Mouse (Mus musculus) ovary, adult 18-20 months (tissue): ENCODE measurements at regions not wholly inside any gene's neighbourhood (a gene's known extent, or its start where the extent isn't known, plus 50 kb on each side); places are given as distances from the start of the nearest gene placed in this dataset.
"Not testable (repeated sequence)": the region's sequence is repeated elsewhere in the genome, so short reads cannot be mapped to it uniquely, and the experiment has no call there.

Source experiments
- DNase-seq: peaks from one replicate; pipeline ENCODE4 v3.0.0; 2022; ENCODE audit warnings: low spot score, mixed read lengths

DNA sequence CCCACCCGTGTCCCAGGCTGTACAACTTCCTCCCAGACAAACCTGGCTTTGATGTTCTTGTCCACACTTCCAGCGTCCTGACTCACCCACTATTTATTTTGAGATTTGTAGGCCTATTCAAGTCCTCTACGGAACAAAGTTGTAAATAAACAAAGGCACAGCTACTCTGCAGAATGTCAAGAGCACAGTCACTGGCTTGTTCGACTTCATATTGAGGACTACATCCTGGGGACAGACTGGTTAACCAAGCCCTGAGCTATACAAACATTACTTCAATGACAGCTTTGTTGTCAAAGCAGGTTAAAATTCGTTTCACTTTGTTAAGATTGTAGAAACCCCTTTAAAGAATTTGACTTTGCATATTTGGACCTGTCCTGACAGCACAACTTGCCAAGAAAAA, 190.3 kb upstream of the Ctso start:
- DNase-seq, result no peak

DNA sequence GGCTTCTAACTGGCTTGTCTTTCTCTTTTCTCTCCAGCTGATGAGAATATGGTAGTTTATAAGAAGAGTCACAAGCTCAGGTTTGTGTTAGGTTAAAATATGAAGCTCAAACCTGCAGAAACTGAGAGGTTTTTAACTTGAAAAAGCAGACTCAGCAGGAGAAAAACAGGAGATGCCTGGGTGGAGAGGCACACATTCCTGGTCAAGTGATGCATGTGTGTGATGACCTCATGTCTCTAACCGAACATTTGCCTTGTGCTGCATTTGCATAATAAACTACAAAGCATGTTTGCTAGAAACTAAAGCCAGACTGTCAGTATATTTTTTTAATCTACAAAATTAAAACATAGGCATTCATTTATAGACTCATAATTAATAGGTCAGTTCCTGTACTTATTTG, 182.2 kb upstream of the Ctso start:
- no peak for DNase-seq

DNA sequence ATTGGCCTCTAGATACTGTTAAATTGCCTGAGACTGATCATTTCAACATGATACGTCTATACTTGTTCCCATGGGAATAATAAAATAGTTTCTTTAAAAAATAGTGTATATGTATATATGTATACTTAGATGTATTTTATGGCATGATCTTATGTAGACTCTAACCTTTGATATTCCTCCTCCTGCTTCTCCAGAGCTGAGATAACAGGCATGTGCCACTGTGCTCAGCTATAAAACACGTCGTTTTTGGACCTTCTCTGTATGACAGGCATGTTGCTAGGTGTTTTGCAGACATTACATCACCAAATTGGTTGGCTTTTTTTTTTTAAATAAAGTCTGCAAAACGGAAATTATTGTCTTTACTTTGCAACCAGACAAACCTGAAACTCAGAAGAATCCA, 179.4 kb upstream of the Ctso start:
- no peak for DNase-seq

DNA sequence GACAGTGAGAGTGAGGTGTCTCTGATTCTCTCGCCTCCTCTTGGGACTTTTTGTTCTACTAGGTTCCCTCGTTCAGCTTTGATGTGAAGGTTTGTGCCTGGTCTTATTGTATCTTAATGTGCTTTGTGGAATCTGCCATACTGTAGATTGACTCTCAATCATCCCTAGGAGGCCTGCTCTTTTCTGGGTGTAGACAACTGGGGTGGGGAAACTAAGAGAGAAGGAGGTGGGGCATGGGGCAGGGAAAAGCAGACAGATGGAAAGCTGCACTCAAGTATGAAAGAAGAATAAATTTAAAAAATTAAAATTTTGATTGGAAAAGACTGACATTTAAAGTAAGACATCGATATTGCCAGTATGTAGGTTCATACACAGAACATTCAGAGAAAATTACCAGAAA, 172.0 kb upstream of the Ctso start:
- no peak for DNase-seq

DNA sequence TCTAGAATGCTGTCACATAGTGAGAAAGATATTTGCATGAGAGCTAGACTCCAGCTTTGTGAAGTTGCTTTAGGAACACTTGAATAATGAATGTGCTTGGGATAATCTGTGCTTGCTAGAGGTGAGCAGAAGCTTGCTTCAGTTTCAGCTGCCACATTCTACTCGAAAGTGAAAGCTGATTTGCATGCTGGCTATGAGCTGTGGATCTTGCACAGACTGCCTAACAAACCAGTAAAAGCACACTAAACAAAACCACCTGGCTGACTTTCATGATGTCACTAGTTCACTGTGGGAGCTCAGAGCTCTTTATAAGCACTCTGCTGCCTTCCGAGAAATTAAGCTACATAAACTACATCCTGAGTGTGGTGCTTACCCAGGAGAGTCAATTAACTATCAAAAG, 171.5 kb upstream of the Ctso start:
- no peak for DNase-seq

DNA sequence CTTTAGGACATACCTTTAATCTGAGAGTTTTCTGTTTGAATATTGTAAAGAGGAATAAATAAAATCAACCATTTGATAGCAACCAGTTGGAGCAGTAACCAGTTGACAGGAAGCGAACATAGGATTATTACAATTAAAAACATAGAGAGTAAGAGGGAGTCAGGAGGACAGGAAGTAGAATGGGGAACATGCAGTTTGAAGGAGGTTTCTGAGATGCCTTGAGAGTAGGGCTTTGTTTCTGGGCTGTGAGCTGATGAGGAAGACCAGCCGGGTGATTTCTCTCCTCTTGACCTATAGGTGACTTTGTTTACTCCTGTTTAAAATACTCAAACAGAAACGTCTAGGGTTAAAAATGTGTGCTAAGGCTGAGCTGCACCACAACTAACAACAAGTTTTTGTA, 160.6 kb upstream of the Ctso start:
- no peak for DNase-seq

DNA sequence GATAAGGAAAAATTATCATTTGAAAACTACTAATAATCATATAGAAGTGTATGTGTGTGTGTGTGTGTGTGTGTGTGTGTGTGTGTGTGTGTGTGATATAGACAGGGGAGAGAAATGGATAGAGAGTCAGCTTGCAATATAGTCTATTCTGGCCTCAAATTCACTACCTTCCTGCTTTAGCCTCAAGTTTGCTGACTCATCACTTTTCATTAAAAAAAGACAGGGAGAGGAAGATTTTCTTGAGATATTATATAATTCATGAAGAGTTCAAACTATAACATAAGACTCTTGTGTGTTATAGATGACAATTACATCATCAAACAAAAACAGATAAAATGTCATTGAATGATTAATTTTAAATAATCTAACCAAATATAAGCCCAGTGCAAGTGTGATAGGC, 159.4 kb upstream of the Ctso start:
- no peak for DNase-seq

DNA sequence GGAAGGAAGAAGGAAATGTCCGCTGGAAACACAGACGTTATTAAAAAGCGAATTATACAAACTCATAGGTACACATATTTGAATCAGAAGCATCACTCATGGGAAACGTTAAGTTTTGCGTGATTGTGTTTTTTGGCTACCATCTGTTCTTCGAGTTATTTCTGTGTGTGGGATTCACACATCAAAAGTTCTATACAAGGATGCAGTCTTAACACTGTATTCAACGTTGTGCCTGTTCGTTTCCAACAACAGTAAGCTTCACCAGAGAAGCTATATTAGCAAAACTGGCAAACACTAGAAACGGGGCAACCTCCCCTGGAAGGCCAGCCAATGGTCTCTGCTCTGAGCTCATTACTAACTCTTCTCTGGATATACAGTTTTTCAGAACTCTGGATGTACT, 150.3 kb upstream of the Ctso start:
- no peak for DNase-seq

DNA sequence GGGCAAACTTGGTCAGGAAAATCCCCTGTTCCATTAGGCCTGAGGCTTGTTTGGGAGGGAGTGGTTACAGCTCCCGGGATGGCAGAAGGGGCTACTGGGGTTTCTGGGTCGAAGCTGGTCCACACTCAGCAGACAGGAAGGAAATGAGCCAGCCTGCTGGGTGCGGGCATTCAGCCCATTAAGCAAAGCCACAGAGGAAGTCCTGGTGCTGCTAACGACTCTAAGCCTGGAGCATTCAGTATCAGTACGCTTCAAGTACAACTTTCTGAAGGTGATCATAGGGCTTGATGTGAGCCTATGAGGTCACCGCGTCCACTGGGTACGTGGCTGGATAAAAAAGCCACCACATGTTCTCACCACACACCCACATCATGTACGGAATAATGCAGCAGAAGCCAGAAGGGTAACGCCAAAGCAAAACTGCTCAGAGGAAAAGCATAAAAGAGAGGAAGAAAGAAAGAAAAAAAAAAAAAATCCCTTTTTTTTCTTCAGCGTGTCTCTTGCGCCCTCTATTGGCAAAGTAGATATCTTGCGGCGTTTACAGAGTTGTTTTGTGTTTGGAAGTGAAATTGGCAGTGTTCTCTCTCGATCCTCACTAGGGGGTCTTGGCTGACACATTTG, 149.4 kb upstream of the Ctso start:
- no peak for DNase-seq

DNA sequence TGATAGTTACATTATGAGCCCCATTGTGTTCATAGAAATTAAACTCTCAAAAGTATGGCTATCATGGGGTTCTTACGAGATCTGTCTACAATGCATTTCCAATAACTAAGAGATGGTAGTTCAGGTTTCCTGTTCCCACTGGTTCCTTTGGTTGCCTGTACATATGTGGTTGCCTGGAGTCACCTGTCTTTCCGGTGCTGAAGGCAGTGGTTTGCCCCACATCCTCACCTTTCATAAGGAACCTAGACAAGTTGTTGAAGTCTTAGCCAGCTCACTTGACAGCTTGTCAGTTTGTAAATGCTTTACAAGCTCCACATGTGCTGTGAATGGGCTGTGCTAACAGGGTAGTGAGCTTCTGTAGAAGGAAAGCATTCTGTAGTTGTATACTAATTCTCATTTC, 143.5 kb upstream of the Ctso start:
- DNase-seq, result no peak

DNA sequence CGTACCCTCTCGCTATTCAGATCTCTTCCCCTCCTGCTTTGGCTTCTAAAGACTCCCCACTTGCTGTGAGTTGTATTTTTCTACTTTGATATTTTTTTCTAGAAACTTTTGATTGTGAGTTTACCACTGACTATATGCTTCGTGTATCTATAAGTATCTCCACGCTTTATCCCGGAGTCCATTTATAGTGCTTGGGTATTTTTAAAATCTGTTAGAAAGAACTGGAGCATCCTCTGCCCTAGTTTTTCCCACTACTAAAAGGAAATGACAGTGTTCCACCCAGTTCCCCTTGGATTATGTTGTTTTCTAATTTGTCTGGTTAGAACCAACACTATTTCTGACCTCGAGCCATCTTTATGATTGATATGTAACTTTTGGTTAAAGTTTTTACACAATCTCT, 142.7 kb upstream of the Ctso start:
- no peak for DNase-seq

DNA sequence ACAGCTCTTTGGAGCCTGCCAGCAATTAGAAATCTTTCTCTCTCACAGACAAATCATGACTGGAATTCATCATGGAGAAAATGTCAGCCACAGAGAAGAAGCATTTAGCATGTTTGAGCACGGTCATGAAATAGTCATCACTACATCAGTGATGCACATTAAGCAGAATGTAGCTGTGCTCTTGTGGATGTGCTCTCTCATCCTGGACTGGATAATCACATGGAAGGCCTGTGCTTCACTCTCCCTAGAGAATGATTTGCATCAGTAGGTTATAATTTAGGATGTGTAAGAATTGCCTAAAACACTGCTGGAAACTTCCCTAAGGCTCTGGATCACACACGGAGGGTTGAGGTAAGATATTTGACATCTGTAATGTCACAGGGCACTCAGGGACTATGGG, 130.3 kb upstream of the Ctso start:
- no peak for DNase-seq

DNA sequence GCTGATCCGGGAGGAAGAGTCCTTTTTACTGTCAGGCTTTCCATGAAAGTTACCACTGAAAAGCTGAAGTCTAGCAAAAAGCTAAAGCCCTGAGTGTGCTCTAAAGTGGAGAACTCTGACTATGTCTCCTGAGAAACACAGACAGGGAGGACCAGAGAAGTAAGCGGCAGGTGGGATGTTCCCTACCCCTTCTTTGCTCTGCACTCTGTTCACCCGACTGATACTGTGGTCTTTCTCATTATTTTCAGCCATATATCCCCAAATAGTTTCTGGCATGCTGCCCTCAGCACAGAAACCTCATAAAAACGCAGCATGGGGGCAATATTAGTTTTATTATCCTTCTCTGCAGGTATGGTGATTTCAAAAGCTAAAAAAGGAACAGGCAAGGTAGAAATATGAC, 126.7 kb upstream of the Ctso start:
- no peak for DNase-seq

DNA sequence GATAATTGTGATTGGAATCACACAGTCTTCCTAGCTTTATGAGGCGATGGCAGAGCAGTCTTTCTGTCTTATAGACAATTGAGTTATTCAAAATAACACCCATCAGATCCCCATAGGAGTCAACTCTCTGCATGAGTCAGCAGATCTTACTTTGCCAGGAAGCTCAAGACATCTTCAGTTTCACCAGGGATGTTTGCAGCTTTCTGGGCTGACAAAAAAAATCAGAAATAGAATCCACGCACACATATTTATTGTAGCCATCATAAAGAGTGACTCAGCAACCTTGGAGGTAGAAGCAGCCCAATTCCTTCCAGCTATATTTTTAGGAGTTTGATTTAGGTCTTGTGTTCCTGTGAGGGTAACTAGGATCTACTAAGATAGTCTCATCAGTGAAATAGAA, 122.8 kb upstream of the Ctso start:
- DNase-seq, result no peak

DNA sequence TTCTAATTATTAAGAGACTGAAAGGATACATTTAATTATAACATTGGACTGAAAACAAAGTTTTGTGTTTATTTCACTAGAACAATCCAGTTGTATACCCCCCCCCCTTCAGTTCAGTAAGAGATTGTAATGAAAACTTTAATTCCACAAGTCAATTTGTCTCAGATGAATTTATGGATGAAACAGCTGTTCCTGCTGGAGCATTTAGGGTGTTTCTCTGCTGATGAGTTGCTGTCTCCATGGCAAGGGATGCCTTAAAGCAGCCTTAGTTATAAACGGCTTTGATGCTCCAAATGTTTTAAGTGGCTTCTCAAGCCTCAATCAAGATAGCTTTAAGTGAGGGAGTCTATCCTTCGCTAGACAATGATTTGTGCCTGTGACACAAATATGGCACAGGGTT, 112.1 kb upstream of the Ctso start:
- no peak for DNase-seq

DNA sequence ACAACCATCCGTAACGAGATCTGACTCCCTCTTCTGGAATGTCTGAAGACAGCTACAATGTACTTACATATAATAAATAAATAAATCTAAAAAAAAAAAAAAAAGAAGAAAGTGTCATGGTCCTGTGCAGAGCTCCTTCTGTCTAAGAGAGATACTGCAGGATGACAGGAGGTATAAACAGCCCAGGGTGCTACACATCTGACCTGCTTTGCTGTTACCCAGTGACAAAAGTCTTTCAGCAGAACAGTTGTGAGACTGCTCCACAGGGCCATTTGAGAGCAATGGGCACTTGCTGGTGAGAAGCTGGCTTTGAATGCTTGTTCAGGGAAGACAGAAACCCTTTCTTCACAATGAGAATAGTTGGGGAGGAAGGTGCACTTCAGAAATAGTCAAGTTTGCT, 102.9 kb upstream of the Ctso start:
- no peak for DNase-seq

DNA sequence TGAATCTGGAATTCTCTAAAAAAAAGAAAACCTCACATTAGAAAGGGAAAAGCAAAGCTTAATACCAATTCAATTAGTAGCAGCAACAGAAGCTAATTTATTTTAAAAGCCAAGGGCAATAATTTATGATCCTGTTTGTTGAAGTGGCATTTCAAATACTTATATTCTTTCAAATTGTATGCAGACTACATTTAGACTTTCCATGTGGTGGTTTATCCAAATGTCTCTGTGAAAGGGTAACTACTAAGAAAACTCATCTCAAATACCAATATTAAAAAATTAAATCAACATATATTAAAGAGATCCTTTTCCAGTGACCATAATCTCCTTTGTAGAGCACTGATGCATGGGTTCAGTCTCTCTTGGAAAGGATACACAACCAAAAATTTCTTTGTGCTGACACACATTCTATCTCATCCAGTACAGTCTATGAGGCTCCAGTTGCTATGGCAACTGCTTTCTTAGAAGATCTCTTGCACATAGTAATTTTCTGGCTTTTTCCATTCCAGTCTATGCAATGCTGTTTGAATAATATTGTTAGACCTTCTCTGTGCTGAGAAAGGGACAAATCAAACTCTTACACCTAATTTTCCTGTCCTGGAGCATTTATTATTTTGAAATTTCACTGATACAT, 102.3 kb upstream of the Ctso start:
- DNase-seq, result no peak

DNA sequence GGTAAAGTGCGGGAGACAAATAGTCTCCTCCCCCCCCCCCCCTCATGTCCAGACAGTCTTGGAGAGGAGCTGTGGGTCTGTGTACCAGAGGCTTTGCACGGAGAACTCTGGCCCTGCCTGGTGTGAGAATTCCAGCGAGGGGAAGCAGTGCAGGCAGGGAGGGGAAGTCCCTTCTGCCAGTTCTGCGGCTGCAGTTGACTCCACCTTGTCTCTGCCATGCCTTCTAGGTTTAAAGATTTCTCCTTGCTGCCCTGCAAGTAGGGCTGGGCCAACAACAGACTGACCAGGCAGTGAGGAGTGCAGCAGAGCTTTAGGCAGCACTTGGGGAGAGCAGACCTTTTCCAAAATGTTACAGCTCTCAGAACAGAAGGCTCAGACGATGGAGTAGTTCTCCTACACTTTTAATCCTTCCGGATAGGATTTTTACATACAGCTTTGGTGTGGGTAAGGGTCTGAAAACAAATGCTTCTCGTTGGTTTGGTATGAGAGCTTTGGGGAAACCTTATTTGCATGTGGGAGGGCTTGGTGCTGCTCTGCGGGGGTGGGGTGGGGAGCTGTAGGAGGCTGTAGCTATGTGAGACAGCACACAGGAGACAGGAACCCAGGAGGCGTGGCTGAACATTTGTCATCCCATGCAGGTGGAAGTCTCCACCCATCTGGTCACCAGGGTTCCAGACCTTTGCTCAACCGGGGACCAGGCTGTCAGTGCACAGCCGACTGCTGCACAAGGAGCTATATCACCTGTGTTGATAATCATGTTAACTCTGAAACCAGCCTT, 96.8 kb upstream of the Ctso start:
- DNase-seq, result no peak

DNA sequence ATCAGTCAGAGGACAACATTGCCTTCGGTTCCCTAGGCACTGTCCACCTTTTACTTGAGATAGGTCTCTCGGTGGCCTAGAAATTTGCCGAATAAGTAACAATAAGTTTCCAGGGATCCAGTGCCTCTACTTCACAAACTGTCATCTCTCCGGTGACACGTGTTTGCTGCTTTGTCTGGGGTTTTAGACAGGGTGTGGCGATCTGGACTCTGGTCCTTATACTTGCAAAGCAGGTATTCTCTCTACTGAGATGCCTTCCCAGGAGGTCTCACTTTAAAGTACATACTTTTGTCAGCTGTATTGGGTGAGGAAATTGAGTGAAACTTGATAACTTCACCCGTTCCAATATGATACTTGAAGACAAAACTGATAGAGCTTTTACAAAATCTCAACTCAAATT, 95.9 kb upstream of the Ctso start:
- DNase-seq, result no peak

DNA sequence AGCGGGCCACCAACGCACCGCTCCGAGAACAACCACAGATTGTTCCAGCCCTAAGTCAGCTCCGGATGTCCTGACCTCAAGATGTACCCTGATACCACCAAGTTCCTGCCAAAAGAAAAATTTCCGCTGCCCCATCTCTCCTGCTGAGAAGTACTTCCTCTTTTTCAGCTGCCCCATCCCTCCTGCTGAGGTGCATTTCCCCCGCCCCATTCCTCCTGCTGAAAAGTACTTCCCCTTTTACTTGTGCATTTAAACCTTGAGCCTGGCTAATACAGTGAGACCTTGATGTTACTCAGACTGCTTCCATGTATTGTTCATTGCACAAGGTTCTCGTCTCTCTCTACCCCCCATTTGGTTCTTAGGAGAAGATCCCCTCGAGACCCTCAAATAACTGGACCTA, 94.3 kb upstream of the Ctso start:
- DNase-seq, result not testable (repeated sequence)

DNA sequence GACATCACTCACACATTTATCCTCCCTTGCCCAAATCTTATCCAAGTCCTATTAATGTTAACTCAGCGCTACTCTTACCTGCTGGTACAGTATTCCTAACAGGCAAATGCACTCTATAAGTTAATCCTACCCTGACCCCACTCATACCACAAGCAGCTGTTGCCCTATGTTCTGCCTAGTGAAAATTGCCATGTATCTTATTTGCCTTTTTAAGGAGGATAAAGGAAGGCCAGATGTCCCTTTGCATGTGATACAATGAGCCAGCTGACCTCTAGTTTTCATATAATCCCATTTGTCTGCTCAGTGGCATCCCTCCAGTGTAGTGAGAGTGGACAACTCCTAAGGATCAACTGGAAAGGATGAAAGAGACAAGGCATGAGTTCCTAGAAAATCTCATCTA, 67.9 kb upstream of the Ctso start:
- DNase-seq, result no peak
